Mouse (Mus musculus) forebrain, embryonic 13.5 days (tissue): ENCODE data around the gene Cep55. TPM values are rescaled to one million over a fixed set of nuclear protein-coding genes. Genes with fewer than 3 reads are reported as not detected.

ENCODE experiments used
- ATAC-seq: fragments of 200-750 bp; cut with Nextera tagmentation; 2 replicates; pipeline ENCODE4 v1.8.0; 2017
- H3K27ac ChIP-seq: fragments of 300-500 bp; sonication (generic); 2 replicates; pipeline ENCODE4 v1.5.1; 2015; ENCODE audit warnings: inconsistent platforms, mild to moderate bottlenecking, moderate library complexity
- H3K27me3 ChIP-seq: fragments of 300-500 bp; sonication (generic); 2 replicates; pipeline ENCODE4 v1.6.1; 2015; ENCODE audit warnings: mild to moderate bottlenecking, inconsistent platforms
- H3K36me3 ChIP-seq: fragments of 300-500 bp; sonication (generic); 2 replicates; pipeline ENCODE4 v1.6.1; 2015; ENCODE audit warnings: mild to moderate bottlenecking, inconsistent platforms; ENCODE audit not compliant: poor library complexity, severe bottlenecking
- H3K4me1 ChIP-seq: fragments of 300-500 bp; sonication (generic); 2 replicates; pipeline ENCODE4 v1.6.1; 2015; ENCODE audit warnings: inconsistent platforms
- H3K4me2 ChIP-seq: fragments of 300-500 bp; sonication (generic); 2 replicates; pipeline ENCODE4 v1.6.1; 2015; ENCODE audit warnings: inconsistent platforms, mild to moderate bottlenecking, moderate library complexity
- H3K4me3 ChIP-seq: fragments of 300-500 bp; sonication (generic); 2 replicates; pipeline ENCODE4 v1.5.1; 2015; ENCODE audit warnings: mild to moderate bottlenecking, inconsistent platforms
- H3K9ac ChIP-seq: fragments of 300-500 bp; sonication (generic); 2 replicates; pipeline ENCODE4 v1.6.1; 2015; ENCODE audit warnings: mild to moderate bottlenecking, inconsistent platforms
- H3K9me3 ChIP-seq: fragments of 300-500 bp; sonication (generic); replicated peaks from 2 replicates; pipeline ENCODE4 v1.6.1; 2016; ENCODE audit warnings: inconsistent platforms
- WGBS: fragments of 180-500 bp; shearing (Covaris S2); methylation state at CpG from one replicate; pipeline ENCODE4 v1.1.7; 2015; 5-methylcytosine and 5-hydroxymethylcytosine counted together
- polyA plus RNA-seq: library from polyadenylated mRNA; unstranded; fragments of >200 nt; fragmentation: Nextera tagmentation; extraction: Ambion mirVana; gene quantifications from 2 replicates; pipeline ENCODE4 v1.2.1, GENCODE M21; 2015

The Cep55 gene
- polyA plus RNA-seq, 1 experiment from 2014 or later = 37.9 TPM

- H3K9me3 ChIP-seq = no peaks in the 10 kb centered on the region
- H3K4me1 ChIP-seq = no peaks in the 10 kb centered on the region
- H3K4me3 ChIP-seq = no peak overlapping the region
- no peak overlapping the region for H3K9ac ChIP-seq
- no peak overlapping the region for H3K4me2 ChIP-seq
- H3K27ac ChIP-seq = no peak overlapping the region
- no peak for ATAC-seq
- H3K27me3 ChIP-seq = no peaks in the 10 kb centered on the region
- H3K36me3 ChIP-seq = no peaks in the 10 kb centered on the region
- 82% methylated on average over 5 of the region's 5 CpGs for WGBS
These were observed 28.2 kb downstream of the Cep55 start for GRCm38 (mm10) chr19:38082931-38083525.

- H3K36me3 ChIP-seq = no peaks in the 10 kb centered on the region
- no peak overlapping the region for H3K27ac ChIP-seq
- no peaks in the 10 kb centered on the region for H3K27me3 ChIP-seq
- no peaks in the 10 kb centered on the region for H3K9me3 ChIP-seq
- H3K9ac ChIP-seq = no peak overlapping the region
- H3K4me3 ChIP-seq = no peak overlapping the region
- no peak overlapping the region for H3K4me2 ChIP-seq
- 85% methylated on average over 4 of the region's 4 CpGs for WGBS
- no peaks in the 10 kb centered on the region for H3K4me1 ChIP-seq
- no peak for ATAC-seq
These were observed 31.0 kb downstream of the Cep55 start for GRCm38 (mm10) chr19:38085841-38086240.

- H3K4me1 ChIP-seq = no peaks in the 10 kb centered on the region
- no peak overlapping the region for H3K4me3 ChIP-seq
- no peak overlapping the region for H3K9ac ChIP-seq
- no peak overlapping the region for H3K27ac ChIP-seq
- peak; percentile 61; the same call in 1 of the 2 replicates for ATAC-seq
- WGBS = 57% methylated on average over 11 of the region's 11 CpGs
- no peaks in the 10 kb centered on the region for H3K36me3 ChIP-seq
- H3K27me3 ChIP-seq = no peaks in the 10 kb centered on the region
- no peak overlapping the region for H3K4me2 ChIP-seq
- H3K9me3 ChIP-seq = no peaks in the 10 kb centered on the region
These were observed 32.2 kb downstream of the Cep55 start for GRCm38 (mm10) chr19:38086948-38087551.

GRCm38 (mm10) chr19:38089358-38089757 lies 34.5 kb downstream of the Cep55 start:
- H3K4me1 ChIP-seq = no peaks in the 10 kb centered on the region
- H3K4me3 ChIP-seq = no peak overlapping the region
- no peaks in the 10 kb centered on the region for H3K36me3 ChIP-seq
- no peak overlapping the region for H3K9ac ChIP-seq
- H3K27me3 ChIP-seq = 0 out of 2 replicates have a peak, but pooled peaks cover 3% of the 10 kb centered on the region
- 80% methylated on average over 8 of the region's 8 CpGs for WGBS
- ATAC-seq = no peak
- no peak overlapping the region for H3K4me2 ChIP-seq
- H3K9me3 ChIP-seq = no peaks in the 10 kb centered on the region
- H3K27ac ChIP-seq = no peak overlapping the region

- no peaks in the 10 kb centered on the region for H3K36me3 ChIP-seq
- no peaks in the 10 kb centered on the region for H3K9me3 ChIP-seq
- H3K9ac ChIP-seq = no peak overlapping the region
- peaks cover 21% of the 10 kb centered on the region for H3K27me3 ChIP-seq
- H3K4me1 ChIP-seq = no peaks in the 10 kb centered on the region
- 61% methylated on average over 4 of the region's 4 CpGs for WGBS
- no peak overlapping the region for H3K4me3 ChIP-seq
- H3K4me2 ChIP-seq = no peak overlapping the region
- no peak for ATAC-seq
- no peak overlapping the region for H3K27ac ChIP-seq
These were observed 36.7 kb downstream of the Cep55 start for GRCm38 (mm10) chr19:38091512-38091985.

- no peak for ATAC-seq
- Histone ChIP-seq H3K4me3 (no peak overlapping the region), H3K9ac (no peak overlapping the region), H3K4me2 (no peak overlapping the region), H3K27me3 (peaks cover 49% of the 10 kb centered on the region), H3K36me3 (no peaks in the 10 kb centered on the region), H3K27ac (no peak overlapping the region), H3K9me3 (no peaks in the 10 kb centered on the region), H3K4me1 (peaks cover 8% of the 10 kb centered on the region; the same call in 1 of the 2 replicates)
- 16% methylated on average over 4 of the region's 4 CpGs for WGBS
These were observed 41.4 kb downstream of the Cep55 start for GRCm38 (mm10) chr19:38096231-38096630.

GRCm38 (mm10) chr19:38096858-38097758 lies 42.3 kb downstream of the Cep55 start, which contains the start of gene Ffar4:
Gene Ffar4 (plus strand): TSS chr19:38097071.
- Histone ChIP-seq H3K27me3 (peaks cover 49% of the 10 kb centered on the region), H3K36me3 (no peaks in the 10 kb centered on the region), H3K4me1 (peaks cover 8% of the 10 kb centered on the region; the same call in 1 of the 2 replicates), H3K4me2 (peak within 1 kb of the TSS; percentile 55), H3K9me3 (no peaks in the 10 kb centered on the region), H3K27ac (no peak within 1 kb of the TSS), H3K9ac (no peak within 1 kb of the TSS; the same call in 1 of the 2 replicates), H3K4me3 (peak within 1 kb of the TSS; percentile 33)
- under 1% methylated on average over 77 of the region's 77 CpGs for WGBS
- ATAC-seq = peak; percentile 45; the same call in 1 of the 2 replicates

- ATAC-seq = no peak
- no peak overlapping the region for H3K9ac ChIP-seq
- no peaks in the 10 kb centered on the region for H3K27me3 ChIP-seq
- no peaks in the 10 kb centered on the region for H3K36me3 ChIP-seq
- no peak overlapping the region for H3K27ac ChIP-seq
- H3K9me3 ChIP-seq = no peaks in the 10 kb centered on the region
- no peaks in the 10 kb centered on the region for H3K4me1 ChIP-seq
- WGBS = 96% methylated on average over 4 of the region's 4 CpGs
- H3K4me3 ChIP-seq = no peak overlapping the region
- no peak overlapping the region for H3K4me2 ChIP-seq
These were observed 53.1 kb downstream of the Cep55 start for GRCm38 (mm10) chr19:38107871-38108270.

- ATAC-seq = no peak
- no peak overlapping the region for H3K27ac ChIP-seq
- no peak overlapping the region for H3K9ac ChIP-seq
- no peaks in the 10 kb centered on the region for H3K4me1 ChIP-seq
- no peak overlapping the region for H3K4me2 ChIP-seq
- no peaks in the 10 kb centered on the region for H3K9me3 ChIP-seq
- H3K36me3 ChIP-seq = no peaks in the 10 kb centered on the region
- no peaks in the 10 kb centered on the region for H3K27me3 ChIP-seq
- H3K4me3 ChIP-seq = no peak overlapping the region
- WGBS = 91% methylated on average over 15 of the region's 15 CpGs
These were observed 54.9 kb downstream of the Cep55 start for GRCm38 (mm10) chr19:38109506-38110242.

GRCm38 (mm10) chr19:38111056-38111455 lies 56.2 kb downstream of the Cep55 start:
- Histone ChIP-seq H3K4me2 (no peak overlapping the region), H3K27me3 (no peaks in the 10 kb centered on the region), H3K36me3 (no peaks in the 10 kb centered on the region), H3K4me1 (no peaks in the 10 kb centered on the region), H3K4me3 (no peak overlapping the region), H3K9ac (no peak overlapping the region), H3K9me3 (no peaks in the 10 kb centered on the region), H3K27ac (no peak overlapping the region)
- no peak for ATAC-seq
- 81% methylated on average over 8 of the region's 8 CpGs for WGBS

- Histone ChIP-seq H3K9ac (no peak overlapping the region), H3K4me2 (no peak overlapping the region), H3K27ac (no peak overlapping the region), H3K9me3 (no peaks in the 10 kb centered on the region), H3K4me1 (no peaks in the 10 kb centered on the region), H3K4me3 (no peak overlapping the region), H3K27me3 (no peaks in the 10 kb centered on the region), H3K36me3 (no peaks in the 10 kb centered on the region)
- 59% methylated on average over 4 of the region's 4 CpGs for WGBS
- no peak for ATAC-seq
These were observed 57.8 kb downstream of the Cep55 start for GRCm38 (mm10) chr19:38112575-38112974.
